ENCODE assay signal across 15 mouse cellular contexts in genomic region chr6:108092646-108093045, GRCm38 (mm10).
"Had no signal": no experiment of that assay in that cellular context is flagged by ENCODE, and none has a peak within 500 bp of the region (broad histone marks: within the 10 kb centered on the region; RNA-seq: fewer than 3 reads in every experiment).

No protein-coding gene starts in this region.

- H3K4me1 ChIP-seq: lung, embryonic 15.5 days; midbrain, embryonic 13.5 days; midbrain, embryonic 15.5 days; neural tube, embryonic 12.5 days; stomach, embryonic 15.5 days had no signal

- H3K4me2 ChIP-seq: lung, embryonic 15.5 days; midbrain, embryonic 11.5 days; midbrain, embryonic 13.5 days; midbrain, embryonic 15.5 days; neural tube, embryonic 12.5 days; stomach, embryonic 15.5 days had no signal

- H3K9me3 ChIP-seq: lung, embryonic 15.5 days; megakaryocyte, embryonic 14.5 days; midbrain, embryonic 13.5 days; midbrain, embryonic 15.5 days; neural tube, embryonic 12.5 days; stomach, embryonic 15.5 days had no signal

- H3K27me3 ChIP-seq: lung, embryonic 15.5 days; midbrain, embryonic 13.5 days; midbrain, embryonic 15.5 days; neural tube, embryonic 12.5 days; stomach, embryonic 15.5 days had no signal

- H3K4me3 ChIP-seq: lung, embryonic 15.5 days; megakaryocyte, embryonic 14.5 days; midbrain, embryonic 13.5 days; midbrain, embryonic 15.5 days; neural tube, embryonic 12.5 days; stomach, embryonic 15.5 days had no signal

- DNase-seq: lung, adult 2 months; lung, postnatal 14 days; lung, postnatal 36 days; right cerebral cortex, postnatal 14 days; thymus, adult 2 months; thymus, postnatal 25 days had no signal

- H3K36me3 ChIP-seq: lung, embryonic 15.5 days; midbrain, embryonic 13.5 days; midbrain, embryonic 15.5 days; neural tube, embryonic 12.5 days; stomach, embryonic 15.5 days had no signal

- H3K27ac ChIP-seq: lung, embryonic 15.5 days; macrophage; midbrain, embryonic 13.5 days; midbrain, embryonic 15.5 days; neural tube, embryonic 12.5 days; stomach, embryonic 15.5 days; stomach, postnatal 0 days had no signal

- ATAC-seq: midbrain, embryonic 13.5 days; midbrain, embryonic 15.5 days had no signal

- H3K9ac ChIP-seq: lung, embryonic 15.5 days; midbrain, embryonic 13.5 days; midbrain, embryonic 15.5 days; neural tube, embryonic 12.5 days; stomach, embryonic 15.5 days had no signal
